Mouse (Mus musculus) 3134 (cell line): ENCODE data around the gene Cts3.
"Not testable (repeated sequence)": the region's sequence is repeated elsewhere in the genome, so short reads cannot be mapped to it uniquely, and the experiment has no call there.

Experiments
- DNase-seq: peaks from one replicate; pipeline ENCODE4 v3.0.0-alpha.2; 2011; ENCODE audit warnings: low spot score; ENCODE audit not compliant: insufficient read length; ENCODE audit errors: extremely low read depth

The Cts3 gene

DNA sequence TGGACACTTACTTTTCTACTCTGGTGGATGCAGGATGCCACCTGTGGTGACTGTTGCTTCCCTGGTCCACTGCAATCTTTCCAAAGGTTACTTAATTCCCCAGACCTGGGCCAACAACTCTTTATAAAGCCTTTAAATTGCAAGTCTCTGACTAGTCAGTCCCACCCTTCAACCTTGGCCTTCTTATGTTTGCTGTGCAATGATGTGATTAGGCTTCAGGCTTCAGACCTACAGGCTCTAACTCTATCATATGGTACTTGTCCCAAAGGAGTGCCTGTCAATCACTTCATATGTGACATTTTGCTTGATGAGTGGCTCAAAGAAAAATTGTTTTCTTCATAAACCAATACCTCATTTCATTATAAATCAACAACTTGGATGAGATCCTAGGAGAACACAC is at the start of gene Cts3:
Cts3 (minus strand) TSS at position 101 of the 400 bp plus-strand sequence.
- DNase-seq: no peak

DNA sequence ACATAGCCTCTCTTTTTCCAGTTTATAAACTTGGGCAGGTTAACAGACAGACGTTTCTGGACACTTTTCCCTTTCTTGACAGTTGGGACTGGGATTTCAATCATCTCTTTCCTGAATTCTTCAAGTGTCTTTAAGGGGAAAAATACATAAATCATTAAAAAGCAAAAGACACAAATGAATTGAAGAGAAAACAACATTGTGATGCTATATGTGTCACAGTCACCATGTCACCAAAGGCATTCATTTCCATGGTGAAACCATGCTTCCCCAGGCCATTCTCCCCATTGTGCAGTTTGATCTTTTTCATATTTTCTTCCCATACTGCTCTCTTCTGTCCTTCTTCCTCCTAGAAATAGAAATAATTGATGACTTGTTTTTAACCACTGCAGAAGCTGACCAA is 1.9 kb downstream of the Cts3 start, which contains the start of gene Gm49352:
Gm49352 (minus strand) TSS at position 101 of the 400 bp plus-strand sequence.
- DNase-seq: not testable (repeated sequence)

DNA sequence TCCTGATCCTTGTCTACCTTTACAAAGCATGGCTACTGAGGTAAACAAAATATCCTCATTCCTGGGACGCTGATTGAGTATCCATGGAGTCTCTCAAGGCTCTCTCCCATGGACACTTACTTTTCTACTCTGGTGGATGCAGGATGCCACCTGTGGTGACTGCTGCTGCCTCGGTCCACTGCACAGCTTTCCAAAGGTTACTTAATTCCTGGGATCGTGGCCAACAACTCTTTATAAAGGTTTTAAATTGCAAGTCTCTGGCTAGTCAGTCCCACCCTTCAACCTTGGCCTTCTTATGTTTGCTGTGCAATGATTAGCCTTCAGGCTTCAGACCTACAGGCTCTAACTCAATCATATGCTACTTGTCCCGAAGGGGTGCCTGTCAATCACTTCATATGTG is 28.3 kb downstream of the Cts3 start, which contains the start of gene Ctsm:
Ctsm (minus strand) TSS at position 209 of the 400 bp plus-strand sequence.
- DNase-seq: no peak
